8 mouse cellular contexts compared by ENCODE assay signal in genomic region chr5:105519976-105520300, GRCm38 (mm10). TPM values are rescaled to one million over a fixed set of nuclear protein-coding genes. Genes with fewer than 3 reads are reported as not detected.
DNase-seq lines count a peak whose midpoint lies in the region; ATAC-seq and TF ChIP-seq lines count a peak whose summit lies in the region.

No protein-coding gene starts in this region.

- H3K9me3 ChIP-seq in MEL (replicated peaks; ENCODE audit: insufficient read depth, low read length) = no peaks in the 10 kb centered on the region
- H3K9me3 ChIP-seq in forebrain, postnatal 0 days (ENCODE audit: low read length) = no peaks in the 10 kb centered on the region
- no peaks in the 10 kb centered on the region for H3K9me3 ChIP-seq in liver, postnatal 0 days (ENCODE audit: low read length)

- H3K27me3 ChIP-seq in kidney, adult 2 months (replicated peaks; ENCODE audit: control insufficient read depth, insufficient read depth, low read length) = no peaks in the 10 kb centered on the region
- H3K27me3 ChIP-seq in MEL (ENCODE audit: control insufficient read depth in 1 of 2, insufficient read depth in 2 of 2, low read length in 2 of 2) = no peaks in the 10 kb centered on the region
- H3K27me3 ChIP-seq in forebrain, postnatal 0 days (ENCODE audit: insufficient read depth, low read length) = no peaks in the 10 kb centered on the region
- no peaks in the 10 kb centered on the region for H3K27me3 ChIP-seq in liver, postnatal 0 days (ENCODE audit: insufficient read depth, low read length)

- TF ChIP-seq POLR2A in kidney, adult 2 months (IDR thresholded peaks at IDR 0.05; ENCODE audit: low read depth, low read length) = no peak
- TF ChIP-seq POLR2A in MEL (IDR thresholded peaks at IDR 0.05; ENCODE audit: control insufficient read depth in 1 of 2, insufficient read depth in 1 of 2, low read depth in 1 of 2, low read length in 2 of 2, poor library complexity in 1 of 2) = no peak

- H3K4me3 ChIP-seq in kidney, adult 2 months (ENCODE audit: insufficient read depth, low read depth, low read length) = peak overlapping the region; percentile 83
- H3K4me3 ChIP-seq in MEL (ENCODE audit: control insufficient read depth in 1 of 2, insufficient read depth in 1 of 2, low read depth in 2 of 2, low read length in 2 of 2) = peak overlapping the region; percentile 68 to 94
- H3K4me3 ChIP-seq in forebrain, postnatal 0 days (ENCODE audit: low read depth, low read length) = peak overlapping the region; percentile 83
- H3K4me3 ChIP-seq in liver, postnatal 0 days (ENCODE audit: low read depth, low read length) = peak overlapping the region; percentile 71

- H3K4me1 ChIP-seq in kidney, adult 2 months (ENCODE audit: control insufficient read depth, insufficient read depth, low read length) = 0 out of 2 replicates have a peak, but pooled peaks cover 3% of the 10 kb centered on the region
- peaks cover 23 to 29% of the 10 kb centered on the region in 2 experiments for H3K4me1 ChIP-seq in MEL (ENCODE audit: control insufficient read depth in 1 of 2, insufficient read depth in 2 of 2, low read length in 2 of 2)
- peaks cover 15% of the 10 kb centered on the region; the same call in 1 of the 2 replicates for H3K4me1 ChIP-seq in forebrain, postnatal 0 days (ENCODE audit: insufficient read depth)
- H3K4me1 ChIP-seq in liver, postnatal 0 days (ENCODE audit: insufficient read depth) = peaks cover 20% of the 10 kb centered on the region

- no peaks in the 10 kb centered on the region for H3K36me3 ChIP-seq in kidney, adult 2 months (ENCODE audit: control insufficient read depth, insufficient read depth, low read length)
- peaks cover 0 to 38% of the 10 kb centered on the region in 2 experiments for H3K36me3 ChIP-seq in MEL (ENCODE audit: control insufficient read depth in 1 of 2, insufficient read depth in 2 of 2, low read length in 2 of 2)
- no peaks in the 10 kb centered on the region for H3K36me3 ChIP-seq in forebrain, postnatal 0 days (ENCODE audit: insufficient read depth)
- peaks cover 5% of the 10 kb centered on the region; the same call in 1 of the 2 replicates for H3K36me3 ChIP-seq in liver, postnatal 0 days (replicated peaks; ENCODE audit: insufficient read depth, low read length)

- no peak for DNase-seq in kidney, adult 2 months
- no peak for DNase-seq in kidney, adult 8-10 months
- DNase-seq in MEL (ENCODE audit: low read depth, low spot score) = no peak
- DNase-seq in forebrain, postnatal 0 days = no peak
- no peak for DNase-seq in liver, postnatal 0 days
- no peak for DNase-seq in ovary, postnatal 36 days (ENCODE audit: low spot score)
- DNase-seq in adrenal gland, adult 2 months = no peak
- DNase-seq in urinary bladder, adult 2 months (ENCODE audit: low spot score) = no peak

- H3K79me2 ChIP-seq in MEL (ENCODE audit: control insufficient read depth, insufficient read depth, low read length, poor library complexity) = peaks cover 44% of the 10 kb centered on the region

- H3K9ac ChIP-seq in MEL (ENCODE audit: control insufficient read depth, low read depth, low read length, poor library complexity, severe bottlenecking) = peak overlapping the region; percentile 81
- peak overlapping the region; percentile 77 for H3K9ac ChIP-seq in forebrain, postnatal 0 days
- H3K9ac ChIP-seq in liver, postnatal 0 days (replicated peaks) = peak overlapping the region; percentile 72

- H3K27ac ChIP-seq in kidney, adult 2 months (ENCODE audit: insufficient read depth, low read depth, low read length) = peak overlapping the region; percentile 76
- peak overlapping the region; percentile 56 for H3K27ac ChIP-seq in MEL (ENCODE audit: control insufficient read depth, low read depth, low read length)
- no peak overlapping the region; the same call in 1 of the 2 replicates for H3K27ac ChIP-seq in forebrain, postnatal 0 days (ENCODE audit: low read depth, low read length)
- H3K27ac ChIP-seq in liver, postnatal 0 days (ENCODE audit: low read depth) = peak overlapping the region; percentile 74

- no peak for TF ChIP-seq EP300 in MEL (IDR thresholded peaks at IDR 0.05; ENCODE audit: low read depth in 1 of 2, low read length in 2 of 2)
- TF ChIP-seq EP300 in liver, postnatal 0 days (IDR thresholded peaks at IDR 0.05; ENCODE audit: low read depth) = no peak

- no peak for TF ChIP-seq RAD21 in MEL (IDR thresholded peaks at IDR 0.05; ENCODE audit: low read depth, low read length)

- 16% methylated on average over 5 of the region's 5 CpGs for WGBS in kidney, adult 2 months
- WGBS in forebrain, postnatal 0 days = 4% methylated on average over 5 of the region's 5 CpGs
- WGBS in liver, postnatal 0 days (ENCODE audit: insufficient replicate concordance) = 9% methylated on average over 5 of the region's 5 CpGs

- TF ChIP-seq CTCF in kidney, adult 2 months (conservative IDR thresholded peaks at IDR 0.05; ENCODE audit: insufficient read depth, insufficient read length, low read depth, low read length) = no peak
- no peak for TF ChIP-seq CTCF in MEL (IDR thresholded peaks at IDR 0.05 in 2 of 3, conservative IDR thresholded peaks at IDR 0.05 in 1 of 3; ENCODE audit: control insufficient read depth in 1 of 3, insufficient read depth in 1 of 3, low read depth in 2 of 3, low read length in 3 of 3, poor library complexity in 1 of 3, severe bottlenecking in 1 of 3)
- no peak for TF ChIP-seq CTCF in forebrain, postnatal 0 days (IDR thresholded peaks at IDR 0.05; ENCODE audit: low read depth)
- TF ChIP-seq CTCF in liver, postnatal 0 days (IDR thresholded peaks at IDR 0.05; ENCODE audit: low read depth) = no peak

- H3K4me2 ChIP-seq in forebrain, postnatal 0 days (ENCODE audit: low read depth) = peak overlapping the region; percentile 92
- peak overlapping the region; percentile 98 for H3K4me2 ChIP-seq in liver, postnatal 0 days (ENCODE audit: low read depth, low read length)

- no peak for ATAC-seq in forebrain, postnatal 0 days
- ATAC-seq in liver, postnatal 0 days = no peak

TF ChIP-seq in MEL, 35 proteins besides CTCF, POLR2A, EP300 and RAD21:
- TF ChIP-seq JUND (IDR thresholded peaks at IDR 0.05; ENCODE audit: low read depth, low read length) (peak; percentile 85; the same call in 1 of the 2 replicates), USF1 (IDR thresholded peaks at IDR 0.05; ENCODE audit: low read depth, low read length) (no peak), ELF1 (IDR thresholded peaks at IDR 0.05; ENCODE audit: low read depth, low read length) (no peak), CHD1 (IDR thresholded peaks at IDR 0.05; ENCODE audit: low read depth, low read length) (0 out of 2 replicates have a peak, but pooled peaks have one; percentile 11), KAT2A (conservative IDR thresholded peaks at IDR 0.05; ENCODE audit: low read depth, low read length) (no peak), MAX (IDR thresholded peaks at IDR 0.05; ENCODE audit: low read length) (no peak)
TF ChIP-seq in MEL: peak in this region for 2.

RNA-seq across cellular contexts. Expression of gene Lrrc8c, which starts 0.8 kb away (rescaled TPM):
- 13.0 and 13.6 TPM in 2 replicates for polyA plus RNA-seq in kidney, adult 2 months (2012; rRNA removed)
- total RNA-seq in MEL (2012; rRNA removed) = 25.5 and 33.0 TPM in 2 replicates
- polyA plus RNA-seq in MEL (2012; ENCODE audit: insufficient read depth in 1 of 2, insufficient read length in 2 of 2, low read depth in 1 of 2, low replicate concordance in 2 of 2, missing spikeins in 1 of 2) = 10 to 100 TPM in 1 of 2 experiments, not detected in 1; 46.0 TPM
- total RNA-seq in forebrain, postnatal 0 days (2014; rRNA removed) = 6.2 and 6.9 TPM in 2 replicates
- polyA plus RNA-seq in forebrain, postnatal 0 days (2015; fragmentation: Nextera tagmentation; extraction: Ambion mirVana) = 10.0 and 11.5 TPM in 2 replicates
- polyA plus RNA-seq in liver, postnatal 0 days (2015; fragmentation: Nextera tagmentation; extraction: Ambion mirVana) = 8.3 and 9.8 TPM in 2 replicates
- 10 to 100 TPM; 21.5 to 25.9 TPM for total RNA-seq in adrenal gland, adult 2 months (2021)
- polyA plus RNA-seq in adrenal gland, adult 2 months (2012; rRNA removed) = 43.5 and 63.9 TPM in 2 replicates
- polyA plus RNA-seq in urinary bladder, adult 2 months (2012; rRNA removed) = 7.1 and 7.9 TPM in 2 replicates
